Mouse (Mus musculus): Measurements from ENCODE around the gene Lrrc49. TPM values are rescaled to one million over a fixed set of nuclear protein-coding genes. Genes with fewer than 3 reads are reported as not detected.

Lrrc49 gene
- polyA plus RNA-seq, 1 experiment from 2014 or later = 0.85 TPM

GRCm38 (mm10) chr9:60601936-60602335, 86.0 kb downstream of the Lrrc49 start:
- no peak for ATAC-seq (ENCODE audit: insufficient read depth)
- H3K27ac ChIP-seq (replicated peaks) = no peak overlapping the region
- H3K4me3 ChIP-seq (replicated peaks) = no peak overlapping the region
- H3K4me2 ChIP-seq = no peak overlapping the region
- no peaks in the 10 kb centered on the region for H3K4me1 ChIP-seq (replicated peaks)
- no peak overlapping the region for H3K9ac ChIP-seq
- H3K9me3 ChIP-seq (replicated peaks) = no peaks in the 10 kb centered on the region
- no peaks in the 10 kb centered on the region for H3K27me3 ChIP-seq
- 32% methylated on average over 10 of the region's 10 CpGs for WGBS (ENCODE audit: insufficient replicate concordance)
- no peaks in the 10 kb centered on the region for H3K36me3 ChIP-seq (replicated peaks)

DNA sequence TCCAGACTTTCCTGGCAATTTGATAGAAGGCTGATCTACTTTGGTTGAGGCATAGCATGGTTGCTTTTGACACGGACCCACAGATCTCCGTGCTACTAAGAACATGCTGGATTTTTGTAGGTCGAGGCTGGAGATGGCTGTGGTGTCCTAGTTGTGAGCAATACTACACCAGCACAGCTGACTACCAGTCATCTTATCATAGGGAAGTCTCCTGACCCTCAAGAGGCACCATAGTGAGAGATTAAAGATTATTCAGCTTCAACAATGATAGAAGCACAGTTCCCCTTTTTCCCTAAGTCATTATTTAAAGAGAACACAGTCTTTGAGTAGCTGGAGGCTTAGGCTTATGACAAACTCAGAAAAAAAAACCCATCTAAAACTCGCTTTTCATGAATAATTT, 87.7 kb downstream of the Lrrc49 start:
- Histone ChIP-seq H3K4me2 (no peak overlapping the region), H3K36me3 (replicated peaks) (no peaks in the 10 kb centered on the region), H3K27me3 (no peaks in the 10 kb centered on the region), H3K4me1 (replicated peaks) (no peaks in the 10 kb centered on the region), H3K9ac (no peak overlapping the region), H3K9me3 (replicated peaks) (no peaks in the 10 kb centered on the region), H3K4me3 (replicated peaks) (no peak overlapping the region), H3K27ac (replicated peaks) (no peak overlapping the region)
- ATAC-seq (ENCODE audit: insufficient read depth) = no peak
- WGBS (ENCODE audit: insufficient replicate concordance) = 53% methylated on average over 4 of the region's 4 CpGs

- no peaks in the 10 kb centered on the region for H3K36me3 ChIP-seq (replicated peaks)
- no peak for ATAC-seq (ENCODE audit: insufficient read depth)
- H3K4me1 ChIP-seq (replicated peaks) = no peaks in the 10 kb centered on the region
- WGBS (ENCODE audit: insufficient replicate concordance) = 17% methylated on average over 2 of the region's 2 CpGs
- no peaks in the 10 kb centered on the region for H3K27me3 ChIP-seq
- H3K4me3 ChIP-seq (replicated peaks) = no peak overlapping the region
- no peaks in the 10 kb centered on the region for H3K9me3 ChIP-seq (replicated peaks)
- H3K27ac ChIP-seq (replicated peaks) = no peak overlapping the region
- no peak overlapping the region for H3K9ac ChIP-seq
- no peak overlapping the region for H3K4me2 ChIP-seq
Observed at GRCm38 (mm10) chr9:60599489-60599888, 88.5 kb downstream of the Lrrc49 start.

GRCm38 (mm10) chr9:60595406-60595805, 92.6 kb downstream of the Lrrc49 start:
- Histone ChIP-seq H3K27me3 (no peaks in the 10 kb centered on the region), H3K36me3 (replicated peaks) (no peaks in the 10 kb centered on the region), H3K4me1 (replicated peaks) (no peaks in the 10 kb centered on the region), H3K4me3 (replicated peaks) (no peak overlapping the region), H3K4me2 (no peak overlapping the region), H3K27ac (replicated peaks) (no peak overlapping the region), H3K9ac (no peak overlapping the region), H3K9me3 (replicated peaks) (no peaks in the 10 kb centered on the region)
- 56% methylated on average over 7 of the region's 7 CpGs for WGBS (ENCODE audit: insufficient replicate concordance)
- no peak for ATAC-seq (ENCODE audit: insufficient read depth)

DNA sequence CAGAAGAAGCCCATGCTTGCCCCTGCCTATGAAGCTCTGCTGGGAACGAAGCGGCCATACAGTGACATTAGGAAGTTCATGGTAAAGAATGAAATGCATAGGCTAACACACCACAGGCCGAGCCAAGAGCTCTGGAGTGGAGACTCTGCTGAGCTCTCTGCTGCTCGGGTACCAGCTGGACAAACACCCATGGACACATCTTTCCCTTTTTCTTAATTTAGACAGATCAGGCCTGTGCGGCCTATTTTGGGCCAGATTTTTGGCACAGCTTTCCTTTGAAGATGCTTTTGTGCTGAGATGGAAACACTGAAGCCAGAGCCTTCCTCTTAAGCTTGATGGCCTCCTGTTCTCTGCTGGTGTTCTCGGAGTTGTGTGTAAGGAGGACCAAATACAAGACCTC, 95.0 kb downstream of the Lrrc49 start:
- WGBS (ENCODE audit: insufficient replicate concordance) = 65% methylated on average over 6 of the region's 6 CpGs
- H3K27ac ChIP-seq (replicated peaks) = no peak overlapping the region

DNA sequence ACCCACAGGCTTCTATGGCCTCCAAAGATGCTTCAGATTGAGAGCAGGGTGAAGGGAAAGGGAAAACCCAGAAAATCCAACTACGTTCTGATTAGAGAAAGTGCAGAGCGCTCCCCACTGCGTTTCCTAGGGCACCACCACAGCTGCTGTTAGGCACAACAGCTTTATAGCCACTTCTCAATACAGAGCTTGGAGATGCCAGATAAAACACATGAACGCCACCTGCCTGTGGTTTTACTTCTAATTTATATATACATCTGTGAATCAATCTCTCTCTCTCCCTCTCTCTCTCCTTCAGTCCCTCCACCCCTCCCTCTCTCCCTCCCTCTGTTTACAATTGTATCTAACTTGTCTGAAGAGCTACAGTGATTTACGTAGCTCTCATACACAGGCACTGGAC, 95.6 kb downstream of the Lrrc49 start:
- no peaks in the 10 kb centered on the region for H3K36me3 ChIP-seq (replicated peaks)
- H3K9me3 ChIP-seq (replicated peaks) = no peaks in the 10 kb centered on the region
- H3K9ac ChIP-seq = no peak overlapping the region
- no peak for ATAC-seq (ENCODE audit: insufficient read depth)
- no peak overlapping the region for H3K4me2 ChIP-seq
- 60% methylated on average over 5 of the region's 5 CpGs for WGBS (ENCODE audit: insufficient replicate concordance)
- no peaks in the 10 kb centered on the region for H3K4me1 ChIP-seq (replicated peaks)
- H3K27me3 ChIP-seq = no peaks in the 10 kb centered on the region
- H3K4me3 ChIP-seq (replicated peaks) = no peak overlapping the region
- H3K27ac ChIP-seq (replicated peaks) = no peak overlapping the region

More for the DNA sequence above, 95.0 kb downstream of the Lrrc49 start:
- no peaks in the 10 kb centered on the region for H3K27me3 ChIP-seq
- no peak overlapping the region for H3K4me3 ChIP-seq (replicated peaks)
- no peaks in the 10 kb centered on the region for H3K4me1 ChIP-seq (replicated peaks)
- no peaks in the 10 kb centered on the region for H3K36me3 ChIP-seq (replicated peaks)
- H3K9ac ChIP-seq = no peak overlapping the region
- no peak overlapping the region for H3K4me2 ChIP-seq
- no peak for ATAC-seq (ENCODE audit: insufficient read depth)
- H3K9me3 ChIP-seq (replicated peaks) = no peaks in the 10 kb centered on the region

GRCm38 (mm10) chr9:60590871-60591624, 96.9 kb downstream of the Lrrc49 start:
- H3K9ac ChIP-seq = no peak overlapping the region
- no peak overlapping the region for H3K4me3 ChIP-seq (replicated peaks)
- H3K9me3 ChIP-seq (replicated peaks) = no peaks in the 10 kb centered on the region
- 67% methylated on average over 8 of the region's 8 CpGs for WGBS (ENCODE audit: insufficient replicate concordance)
- no peak overlapping the region for H3K27ac ChIP-seq (replicated peaks)
- no peaks in the 10 kb centered on the region for H3K4me1 ChIP-seq (replicated peaks)
- no peaks in the 10 kb centered on the region for H3K27me3 ChIP-seq
- no peak for ATAC-seq (ENCODE audit: insufficient read depth)
- no peak overlapping the region for H3K4me2 ChIP-seq
- H3K36me3 ChIP-seq (replicated peaks) = no peaks in the 10 kb centered on the region

- Histone ChIP-seq H3K27ac (replicated peaks) (no peak overlapping the region), H3K4me3 (replicated peaks) (no peak overlapping the region), H3K4me1 (replicated peaks) (no peaks in the 10 kb centered on the region), H3K27me3 (no peaks in the 10 kb centered on the region), H3K4me2 (no peak overlapping the region), H3K9me3 (replicated peaks) (no peaks in the 10 kb centered on the region), H3K36me3 (replicated peaks) (no peaks in the 10 kb centered on the region), H3K9ac (no peak overlapping the region)
- ATAC-seq (ENCODE audit: insufficient read depth) = no peak
- WGBS (ENCODE audit: insufficient replicate concordance) = 69% methylated on average over 10 of the region's 10 CpGs
Observed at GRCm38 (mm10) chr9:60588914-60589313, 99.0 kb downstream of the Lrrc49 start.

DNA sequence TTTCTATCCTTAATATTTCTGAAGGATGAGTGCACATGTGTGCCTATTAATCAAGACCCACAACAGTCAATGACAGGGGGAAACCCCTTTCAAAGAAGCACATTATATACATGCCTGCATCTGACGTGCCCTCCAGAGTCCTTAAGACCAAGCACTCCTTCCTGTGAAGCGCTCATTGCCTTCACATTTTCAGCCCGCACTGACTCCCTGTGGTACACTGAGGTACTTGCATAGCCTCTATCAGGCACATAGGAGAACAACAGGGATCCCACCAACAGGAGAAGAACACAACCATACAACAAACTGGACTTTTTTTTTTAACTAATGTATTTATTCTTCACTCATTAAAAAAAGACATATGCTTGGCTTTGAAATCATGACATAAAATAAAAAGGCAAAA, 101.0 kb downstream of the Lrrc49 start:
- no peak for ATAC-seq (ENCODE audit: insufficient read depth)
- no peaks in the 10 kb centered on the region for H3K36me3 ChIP-seq (replicated peaks)
- no peaks in the 10 kb centered on the region for H3K27me3 ChIP-seq
- H3K9ac ChIP-seq = no peak overlapping the region
- H3K4me1 ChIP-seq (replicated peaks) = no peaks in the 10 kb centered on the region
- H3K9me3 ChIP-seq (replicated peaks) = no peaks in the 10 kb centered on the region
- no peak overlapping the region for H3K4me3 ChIP-seq (replicated peaks)
- H3K27ac ChIP-seq (replicated peaks) = no peak overlapping the region
- 62% methylated on average over 3 of the region's 3 CpGs for WGBS (ENCODE audit: insufficient replicate concordance)
- no peak overlapping the region for H3K4me2 ChIP-seq

- H3K9ac ChIP-seq = no peak overlapping the region
- H3K4me3 ChIP-seq (replicated peaks) = no peak overlapping the region
- H3K27ac ChIP-seq (replicated peaks) = no peak overlapping the region
- H3K36me3 ChIP-seq (replicated peaks) = no peaks in the 10 kb centered on the region
- H3K4me1 ChIP-seq (replicated peaks) = no peaks in the 10 kb centered on the region
- H3K9me3 ChIP-seq (replicated peaks) = no peaks in the 10 kb centered on the region
- H3K27me3 ChIP-seq = no peaks in the 10 kb centered on the region
- no peak for ATAC-seq (ENCODE audit: insufficient read depth)
- no peak overlapping the region for H3K4me2 ChIP-seq
- WGBS (ENCODE audit: insufficient replicate concordance) = 68% methylated on average over 5 of the region's 5 CpGs
Observed at GRCm38 (mm10) chr9:60585206-60585605, 102.8 kb downstream of the Lrrc49 start.

DNA sequence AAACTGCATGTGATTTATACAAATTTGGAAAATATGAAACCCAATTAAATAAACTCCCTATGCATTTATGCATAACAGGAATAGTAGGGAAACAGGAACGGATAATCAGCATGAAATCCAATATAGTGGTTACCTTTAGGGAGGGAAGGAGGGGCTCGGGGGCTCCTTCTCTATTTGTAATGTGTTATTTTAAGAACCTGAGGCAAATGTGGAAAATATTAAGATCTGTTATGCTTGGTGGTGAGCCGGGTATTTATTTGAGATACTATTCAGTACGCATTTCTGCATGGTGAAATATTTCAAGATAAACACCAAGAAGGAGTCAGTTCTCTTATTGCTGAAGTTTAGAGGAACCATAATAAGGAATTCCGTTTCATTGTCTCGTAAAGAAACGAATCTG, 105.4 kb downstream of the Lrrc49 start:
- no peak overlapping the region for H3K9ac ChIP-seq
- no peak for ATAC-seq (ENCODE audit: insufficient read depth)
- 70% methylated on average over 7 of the region's 7 CpGs for WGBS (ENCODE audit: insufficient replicate concordance)
- no peaks in the 10 kb centered on the region for H3K9me3 ChIP-seq (replicated peaks)
- H3K27ac ChIP-seq (replicated peaks) = no peak overlapping the region
- H3K4me1 ChIP-seq (replicated peaks) = no peaks in the 10 kb centered on the region
- H3K36me3 ChIP-seq (replicated peaks) = no peaks in the 10 kb centered on the region
- no peaks in the 10 kb centered on the region for H3K27me3 ChIP-seq
- H3K4me3 ChIP-seq (replicated peaks) = no peak overlapping the region
- H3K4me2 ChIP-seq = no peak overlapping the region

- Histone ChIP-seq H3K27me3 (no peaks in the 10 kb centered on the region), H3K4me3 (replicated peaks) (no peak overlapping the region), H3K4me2 (no peak overlapping the region), H3K9me3 (replicated peaks) (no peaks in the 10 kb centered on the region), H3K4me1 (replicated peaks) (no peaks in the 10 kb centered on the region), H3K9ac (no peak overlapping the region), H3K36me3 (replicated peaks) (no peaks in the 10 kb centered on the region), H3K27ac (replicated peaks) (no peak overlapping the region)
- ATAC-seq (ENCODE audit: insufficient read depth) = no peak
- WGBS (ENCODE audit: insufficient replicate concordance) = 70% methylated on average over 7 of the region's 7 CpGs
Observed at GRCm38 (mm10) chr9:60573011-60573410, 114.9 kb downstream of the Lrrc49 start.

All from liver, embryonic 15.5 days (tissue).